27 mouse cellular contexts compared by ENCODE assay signal in genomic region chr6:82703710-82704109, GRCm38 (mm10).
"Had no signal": no experiment of that assay in that cellular context is flagged by ENCODE, and none has a peak within 500 bp of the region (broad histone marks: within the 10 kb centered on the region; RNA-seq: fewer than 3 reads in every experiment).

No protein-coding gene starts in this region.

- H3K36me3 ChIP-seq: heart, embryonic 10.5 days; heart, embryonic 12.5 days; hindbrain, embryonic 10.5 days; hindbrain, embryonic 12.5 days; intestine, embryonic 15.5 days; limb, embryonic 10.5 days; limb, embryonic 12.5 days; liver, embryonic 13.5 days; liver, embryonic 15.5 days had no signal

- H3K27me3 ChIP-seq: hindbrain, embryonic 12.5 days; intestine, embryonic 15.5 days; limb, embryonic 12.5 days; liver, embryonic 13.5 days; liver, embryonic 15.5 days had no signal

- DNase-seq: gastrocnemius, adult 2 months; gastrocnemius, postnatal 10 days; gastrocnemius, postnatal 25 days; heart, adult 18-20 months; heart, postnatal 10 days; heart, postnatal 4 days; kidney, adult 2 months; kidney, adult 9 months; kidney, postnatal 14 days; kidney, postnatal 36 days; layer of hippocampus, adult 9-11 months; liver; liver, embryonic 13.5 days had no signal

- H3K4me1 ChIP-seq: heart, embryonic 12.5 days; limb, embryonic 12.5 days; liver, embryonic 13.5 days; liver, embryonic 15.5 days had no signal

- H3K9me3 ChIP-seq: heart, embryonic 10.5 days; heart, embryonic 12.5 days; hindbrain, embryonic 10.5 days; hindbrain, embryonic 12.5 days; intestine, embryonic 15.5 days; limb, embryonic 10.5 days; limb, embryonic 12.5 days; liver, embryonic 13.5 days; liver, embryonic 15.5 days had no signal

- ATAC-seq: hindbrain, embryonic 16.5 days; inflammation-experienced regulatory T-cells, adult 6 months; intestine, postnatal 0 days had no signal

- H3K27ac ChIP-seq: gastrocnemius, adult 2 months; heart, embryonic 10.5 days; hindbrain, embryonic 10.5 days; hindbrain, embryonic 12.5 days; hindbrain, embryonic 14.5 days; intestine, embryonic 15.5 days; left cerebral cortex, adult 2 months; limb, embryonic 10.5 days; limb, embryonic 12.5 days; liver, embryonic 13.5 days; liver, embryonic 15.5 days had no signal

- H3K4me2 ChIP-seq: heart, embryonic 12.5 days; hindbrain, embryonic 12.5 days; hindbrain, embryonic 14.5 days; intestine, embryonic 15.5 days; limb, embryonic 12.5 days; liver, embryonic 11.5 days; liver, embryonic 13.5 days; liver, embryonic 15.5 days had no signal

- H3K4me3 ChIP-seq: gastrocnemius, adult 2 months; heart, embryonic 10.5 days; heart, embryonic 12.5 days; hindbrain, embryonic 10.5 days; hindbrain, embryonic 12.5 days; intestine, embryonic 15.5 days; left cerebral cortex, adult 2 months; limb, embryonic 10.5 days; limb, embryonic 12.5 days; liver, embryonic 13.5 days; liver, embryonic 15.5 days had no signal

- H3K9ac ChIP-seq: heart, embryonic 12.5 days; hindbrain, embryonic 12.5 days; hindbrain, embryonic 14.5 days; intestine, embryonic 15.5 days; limb, embryonic 12.5 days; liver, embryonic 13.5 days; liver, embryonic 15.5 days had no signal
